Mouse (Mus musculus) E14TG2a.4 (cell line): Measurements from ENCODE around the gene Spred3.
"Not testable (repeated sequence)": the region's sequence is repeated elsewhere in the genome, so short reads cannot be mapped to it uniquely, and the experiment has no call there.

Experiments used
- H3K27me3 ChIP-seq: 2 replicates; pipeline ENCODE4 v1.6.1; 2014; ENCODE audit warnings: low read length, control low read depth; ENCODE audit not compliant: insufficient read depth
- H3K36me3 ChIP-seq: 2 replicates; pipeline ENCODE4 v1.6.1; 2014; ENCODE audit warnings: low read length, control low read depth; ENCODE audit not compliant: insufficient read depth
- H3K4me1 ChIP-seq: replicated peaks from 2 replicates; pipeline ENCODE4 v1.6.1; 2014; ENCODE audit warnings: low read depth, low read length, control low read depth
- H3K4me3 ChIP-seq: replicated peaks from 2 replicates; pipeline ENCODE4 v1.5.1; 2014; ENCODE audit warnings: mild to moderate bottlenecking, low read length
- H3K9me3 ChIP-seq: 2 replicates; pipeline ENCODE4 v1.6.1; 2014; ENCODE audit warnings: low read length, control low read depth
- CTCF ChIP-seq: conservative IDR thresholded peaks from 2 replicates; pipeline ENCODE4 v1.5.1; 2014; ENCODE audit warnings: low read length
- NANOG ChIP-seq: IDR thresholded peaks from 2 replicates; pipeline ENCODE4 v1.6.1; 2014; ENCODE audit warnings: borderline replicate concordance, low read length, mixed read lengths
- POU5F1 ChIP-seq: IDR thresholded peaks from 2 replicates; pipeline ENCODE4 v1.6.1; 2014; ENCODE audit warnings: low read length, borderline replicate concordance

Gene Spred3

DNA sequence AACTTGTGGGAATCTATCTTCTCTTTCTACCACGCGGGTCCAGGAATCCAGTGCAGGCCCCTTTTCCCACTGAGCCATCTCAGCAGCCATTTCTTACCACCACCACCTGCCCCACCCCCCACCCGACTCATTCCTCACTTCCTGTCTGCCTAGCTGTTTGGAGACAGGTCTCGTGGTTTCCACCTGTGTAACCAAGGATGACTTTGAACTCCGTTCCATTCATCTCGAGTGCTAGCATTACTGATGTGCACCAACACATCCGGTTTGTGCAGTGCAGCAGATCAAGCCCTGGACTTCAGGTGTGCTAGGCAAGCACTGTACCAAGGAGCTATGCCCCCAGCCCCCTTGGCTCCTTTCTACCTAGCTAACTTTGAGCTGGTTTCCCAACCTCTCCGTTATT lies 28.8 kb downstream of the Spred3 start:
- Histone ChIP-seq H3K27me3 (no peaks in the 10 kb centered on the region), H3K4me3 (no peak overlapping the region), H3K4me1 (peaks cover 44% of the 10 kb centered on the region), H3K36me3 (peaks cover 28% of the 10 kb centered on the region), H3K9me3 (no peaks in the 10 kb centered on the region)
- no peak for TF ChIP-seq NANOG
- no peak for TF ChIP-seq CTCF
- TF ChIP-seq POU5F1 = no peak

DNA sequence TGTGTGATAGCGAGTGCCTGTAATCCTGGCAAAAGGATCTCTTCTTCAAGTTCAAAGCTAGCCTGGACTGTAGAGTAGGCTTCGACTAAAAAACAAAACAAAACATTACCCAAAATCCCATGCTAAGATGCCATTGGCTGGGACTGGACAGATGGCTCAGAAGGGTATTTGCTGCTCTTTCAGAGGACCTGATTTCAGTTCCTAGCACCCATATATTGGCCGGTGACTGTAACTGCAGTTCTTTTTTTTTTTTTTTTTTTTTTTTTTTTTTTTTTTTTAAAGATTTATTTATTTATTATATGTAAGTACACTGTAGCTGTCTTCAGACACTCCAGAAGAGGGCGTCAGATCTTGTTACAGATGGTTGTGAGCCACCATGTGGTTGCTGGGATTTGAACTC lies 31.0 kb downstream of the Spred3 start:
- not testable (repeated sequence) for H3K27me3 ChIP-seq, H3K4me3 ChIP-seq, H3K9me3 ChIP-seq
- peaks cover 57% of the 10 kb centered on the region for H3K4me1 ChIP-seq
- H3K36me3 ChIP-seq = peaks cover 14% of the 10 kb centered on the region

DNA sequence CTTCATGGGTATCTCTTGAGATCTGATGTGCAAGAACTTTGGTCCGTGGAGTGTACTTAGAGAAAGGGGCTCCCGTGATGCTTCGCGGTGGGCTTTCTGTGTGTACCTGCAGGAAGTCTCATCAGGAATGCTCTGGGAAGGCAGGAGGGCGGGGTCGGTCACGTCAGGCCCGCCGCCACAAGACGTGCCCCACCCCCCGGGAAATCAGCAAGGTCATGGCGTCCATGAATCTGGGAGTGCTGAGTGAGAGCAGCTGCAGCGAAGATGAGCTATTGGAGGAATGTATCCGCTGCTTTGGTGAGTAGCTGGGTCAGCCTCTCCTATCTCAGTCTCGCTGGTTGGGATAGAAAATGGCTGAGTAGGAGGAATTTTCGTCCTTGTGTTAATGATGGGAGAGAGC lies 32.8 kb downstream of the Spred3 start:
- H3K27me3 ChIP-seq = peaks cover 4% of the 10 kb centered on the region
- H3K4me1 ChIP-seq = peaks cover 54% of the 10 kb centered on the region
- TF ChIP-seq CTCF (no peak), NANOG (no peak)
- peaks cover 9% of the 10 kb centered on the region for H3K36me3 ChIP-seq
- H3K4me3 ChIP-seq = peak overlapping the region; percentile 73
- no peaks in the 10 kb centered on the region for H3K9me3 ChIP-seq

DNA sequence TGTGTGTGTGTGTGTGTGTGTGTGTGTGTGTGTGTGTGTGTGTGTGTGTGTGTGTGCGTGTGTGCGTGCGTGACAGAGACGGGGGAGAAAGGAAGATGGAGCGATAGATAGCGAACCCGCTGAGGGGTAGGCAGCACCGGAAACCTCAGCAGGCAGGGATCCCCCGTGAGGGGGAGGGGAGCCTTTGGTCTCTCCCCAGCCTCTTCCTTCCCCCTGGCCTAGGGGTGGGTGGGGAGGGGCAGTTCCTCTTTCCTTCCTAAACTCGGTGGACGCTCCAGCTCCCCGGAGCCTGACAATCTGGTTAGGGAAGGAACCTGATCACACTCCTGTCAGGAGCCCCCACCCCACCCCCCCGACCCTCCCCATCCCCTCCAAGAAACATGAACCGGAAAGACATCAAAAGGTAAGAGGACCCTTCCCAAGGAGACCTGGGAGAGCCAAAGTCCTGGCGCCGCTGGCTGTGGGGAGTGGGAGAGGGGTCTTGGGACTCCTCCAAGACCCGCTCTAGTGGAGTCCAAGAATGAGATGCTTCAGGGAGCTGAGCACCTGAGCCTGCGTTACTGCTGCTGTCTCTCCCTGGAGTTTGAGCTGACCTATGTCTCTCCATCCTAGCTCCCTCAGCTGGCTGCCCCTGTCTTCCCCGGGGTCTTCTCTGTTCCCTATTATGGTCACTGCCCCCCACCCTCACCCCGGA lies 35.4 kb downstream of the Spred3 start, which contains the start of gene Rasgrp4:
Gene Rasgrp4 (plus strand): TSS at position 159 of the 694 bp plus-strand sequence.
- Histone ChIP-seq H3K9me3 (no peaks in the 10 kb centered on the region), H3K36me3 (no peaks in the 10 kb centered on the region), H3K4me3 (peak within 1 kb of the TSS; percentile 60), H3K4me1 (peaks cover 53% of the 10 kb centered on the region), H3K27me3 (peaks cover 4% of the 10 kb centered on the region)
- TF ChIP-seq NANOG (no peak), POU5F1 (no peak), CTCF (no peak)

DNA sequence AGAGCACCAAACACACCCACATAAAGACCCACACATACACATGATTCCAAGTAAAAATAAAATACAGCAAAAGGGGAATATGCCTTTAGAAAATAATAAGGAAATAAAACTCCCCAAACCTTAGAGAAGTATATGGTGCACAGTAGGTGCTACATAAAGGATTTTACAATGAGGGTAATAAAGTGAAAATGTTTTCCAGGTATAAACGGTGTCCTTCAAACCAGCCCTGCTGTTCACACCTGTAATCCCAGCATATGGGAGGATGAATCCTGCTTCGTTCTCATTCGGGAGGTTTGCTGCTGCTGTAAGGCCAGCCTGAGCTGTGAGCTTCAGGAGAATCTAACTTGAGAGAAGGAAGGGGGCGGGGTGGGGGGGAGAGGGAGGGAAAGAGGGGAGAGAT lies 36.0 kb downstream of the Spred3 start:
- TF ChIP-seq NANOG (no peak), POU5F1 (no peak), CTCF (no peak)
- H3K4me1 ChIP-seq = peaks cover 51% of the 10 kb centered on the region
- H3K27me3 ChIP-seq = peaks cover 4% of the 10 kb centered on the region
- H3K9me3 ChIP-seq = no peaks in the 10 kb centered on the region
- no peak overlapping the region for H3K4me3 ChIP-seq
- H3K36me3 ChIP-seq = no peaks in the 10 kb centered on the region

DNA sequence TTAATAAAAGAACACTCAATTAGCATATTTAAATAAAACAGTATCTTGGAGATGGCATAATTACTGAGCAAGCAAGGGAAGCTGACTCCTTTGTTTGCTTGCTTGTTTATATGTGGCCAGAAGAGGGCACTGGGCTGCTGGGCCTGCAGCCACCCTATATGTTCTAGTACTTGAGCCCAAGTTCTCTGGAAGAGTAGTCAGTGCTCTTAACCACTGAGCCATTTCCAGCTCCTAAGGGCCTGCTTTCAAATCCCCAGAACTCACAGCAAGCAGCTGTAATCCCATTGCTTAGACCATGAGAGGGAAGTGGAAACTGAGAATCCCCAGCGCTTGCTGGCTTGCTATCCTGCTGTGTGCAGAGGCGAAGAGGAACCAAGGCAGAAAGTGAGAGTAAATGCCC lies 41.5 kb downstream of the Spred3 start:
- H3K4me1 ChIP-seq = peaks cover 41% of the 10 kb centered on the region
- peaks cover 8% of the 10 kb centered on the region; the same call in 1 of the 2 replicates for H3K27me3 ChIP-seq
- peak; percentile 37 for TF ChIP-seq CTCF
- no peak for TF ChIP-seq NANOG
- no peaks in the 10 kb centered on the region for H3K36me3 ChIP-seq
- no peaks in the 10 kb centered on the region for H3K9me3 ChIP-seq
- H3K4me3 ChIP-seq = no peak overlapping the region

DNA sequence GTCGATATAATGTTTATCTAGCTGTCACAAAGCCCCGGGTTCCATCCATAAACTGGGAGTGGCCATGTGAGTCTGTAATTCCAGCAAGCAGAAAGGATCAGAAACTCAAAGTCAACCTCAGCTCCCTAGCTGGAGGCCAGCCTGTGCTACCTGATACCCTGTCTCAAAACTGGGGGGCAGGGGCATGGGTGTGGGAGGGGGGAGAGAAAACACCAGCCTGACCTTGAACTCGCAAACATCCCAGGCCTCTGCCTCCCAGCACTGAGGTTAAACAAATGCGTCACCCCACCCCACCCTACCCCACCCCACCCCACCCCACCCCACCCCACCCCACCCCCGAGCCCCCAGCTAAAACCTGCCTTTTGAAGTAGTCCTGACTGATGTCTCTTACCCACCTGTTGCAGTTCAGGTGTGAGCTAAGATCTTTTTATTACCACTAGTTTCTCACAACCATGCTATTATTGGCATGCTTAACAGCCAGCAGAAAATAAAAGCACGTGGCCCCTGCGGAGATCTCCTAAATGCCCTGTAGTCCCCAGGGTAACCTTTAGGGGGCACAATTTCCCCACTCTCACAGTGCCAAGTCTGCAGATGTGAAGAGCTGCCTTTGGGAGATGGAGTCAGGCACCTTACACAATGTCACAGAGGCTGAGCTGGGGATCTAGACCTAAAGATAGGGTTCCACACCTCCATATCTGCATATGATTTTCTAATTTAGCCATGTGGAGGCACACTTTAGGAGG lies 43.9 kb downstream of the Spred3 start:
- peaks cover 8% of the 10 kb centered on the region; the same call in 1 of the 2 replicates for H3K27me3 ChIP-seq
- no peak for TF ChIP-seq NANOG
- peak; percentile 99 for TF ChIP-seq CTCF
- peaks cover 56% of the 10 kb centered on the region for H3K4me1 ChIP-seq
- no peaks in the 10 kb centered on the region for H3K9me3 ChIP-seq
- no peaks in the 10 kb centered on the region for H3K36me3 ChIP-seq
- no peak overlapping the region for H3K4me3 ChIP-seq

DNA sequence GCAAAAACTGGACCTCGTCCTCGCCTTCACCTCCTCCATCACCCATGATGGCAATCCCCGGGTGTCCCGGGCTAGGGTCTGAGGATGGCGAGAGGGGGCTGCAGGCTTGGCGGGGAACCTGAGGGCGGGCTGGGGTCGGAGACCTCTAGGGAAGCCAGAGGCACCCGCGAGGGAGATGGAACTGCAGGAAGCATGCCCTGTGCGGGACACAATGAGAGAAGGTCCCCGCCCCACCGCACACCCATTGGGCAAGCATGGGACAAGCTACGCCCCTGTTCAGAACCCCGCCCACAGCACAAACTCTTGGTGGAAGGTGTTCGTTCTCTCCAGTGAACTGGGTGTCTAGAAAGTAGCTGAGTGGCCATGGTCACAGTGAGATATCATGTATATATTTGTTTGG lies 45.2 kb downstream of the Spred3 start, which contains the start of gene Ryr1:
Gene Ryr1 (minus strand): TSS at position 210 of the 400 bp plus-strand sequence.
- no peak for TF ChIP-seq CTCF
- no peak for TF ChIP-seq POU5F1
- no peak for TF ChIP-seq NANOG

More for the DNA sequence above, 45.2 kb downstream of the Spred3 start, which contains the start of gene Ryr1:
- Histone ChIP-seq H3K4me3 (peak within 1 kb of the TSS; percentile 77), H3K9me3 (no peaks in the 10 kb centered on the region), H3K4me1 (peaks cover 51% of the 10 kb centered on the region), H3K27me3 (peaks cover 8% of the 10 kb centered on the region; the same call in 1 of the 2 replicates), H3K36me3 (no peaks in the 10 kb centered on the region)
